ENCODE assay signal across 11 mouse cellular contexts in genomic region chr17:31286492-31286891, GRCm38 (mm10). TPM values are rescaled to one million over a fixed set of nuclear protein-coding genes. Genes with fewer than 3 reads are reported as not detected.
DNase-seq lines count a peak whose midpoint lies in the region; ATAC-seq and TF ChIP-seq lines count a peak whose summit lies in the region.
"Had no signal": no experiment of that assay in that cellular context is flagged by ENCODE, and none has a peak within 500 bp of the region (broad histone marks: within the 10 kb centered on the region; RNA-seq: fewer than 3 reads in every experiment).

TSS of gene Slc37a1 (plus strand) at chr17:31286792.

- TF ChIP-seq CTCF in midbrain, postnatal 0 days (IDR thresholded peaks at IDR 0.05), result no peak
- TF ChIP-seq CTCF in small intestine, adult 2 months (IDR thresholded peaks at IDR 0.05; ENCODE audit: extremely low read depth, insufficient read length, insufficient replicate concordance, low read depth, low read length), result no peak

- DNase-seq in frontal cortex, adult 2 months (ENCODE audit: extremely low spot score in 1 of 2, low spot score in 1 of 2), result no peak
- DNase-seq in midbrain, embryonic 14.5 days, result no peak
- DNase-seq in midbrain, postnatal 0 days (ENCODE audit: low spot score), result no peak
- DNase-seq in heart, postnatal 4 days, result no peak
- DNase-seq in ovary, postnatal 14 days (ENCODE audit: low spot score), result no peak
- no peak for DNase-seq in cerebellum, postnatal 10 days
- DNase-seq: adrenal gland, postnatal 36 days; kidney, adult 8-10 months; lung, embryonic 14.5 days had no signal

- H3K27ac ChIP-seq in midbrain, embryonic 14.5 days (replicated peaks; ENCODE audit: low read depth, low read length), result no peak within 1 kb of the TSS
- no peak within 1 kb of the TSS for H3K27ac ChIP-seq in midbrain, postnatal 0 days (ENCODE audit: low read depth, low read length)
- H3K27ac ChIP-seq in small intestine, adult 2 months (ENCODE audit: insufficient read depth, low read depth, low read length), result no peak within 1 kb of the TSS

- no peak for ATAC-seq in frontal cortex, adult (ENCODE audit: low TSS enrichment)
- ATAC-seq in midbrain, embryonic 14.5 days (ENCODE audit: low FRiP score, low TSS enrichment), result no peak
- no peak for ATAC-seq in midbrain, postnatal 0 days (ENCODE audit: low FRiP score)

- H3K4me3 ChIP-seq in midbrain, embryonic 14.5 days (replicated peaks; ENCODE audit: low read depth, low read length), result no peak within 1 kb of the TSS
- no peak within 1 kb of the TSS for H3K4me3 ChIP-seq in midbrain, postnatal 0 days (ENCODE audit: low read depth, low read length)
- H3K4me3 ChIP-seq in small intestine, adult 2 months (ENCODE audit: low read depth, low read length), result no peak within 1 kb of the TSS

- WGBS in midbrain, embryonic 14.5 days, result 95% methylated on average over 1 of the region's 1 CpGs
- WGBS in midbrain, postnatal 0 days, result 100% methylated on average over 1 of the region's 1 CpGs
- WGBS in small intestine, adult 2 months, result 94% methylated on average over 1 of the region's 1 CpGs

- no peak within 1 kb of the TSS for H3K4me2 ChIP-seq in midbrain, embryonic 14.5 days (ENCODE audit: low read length)
- no peak within 1 kb of the TSS for H3K4me2 ChIP-seq in midbrain, postnatal 0 days (ENCODE audit: low read depth, low read length, poor library complexity, severe bottlenecking)
- H3K4me2 ChIP-seq: lung, embryonic 14.5 days had no signal

- H3K27me3 ChIP-seq in midbrain, embryonic 14.5 days (ENCODE audit: control insufficient read depth, insufficient read depth, low read length), result no peaks in the 10 kb centered on the region; the same call in 1 of the 2 replicates
- no peaks in the 10 kb centered on the region for H3K27me3 ChIP-seq in midbrain, postnatal 0 days (ENCODE audit: insufficient read depth, low read length)
- no peaks in the 10 kb centered on the region for H3K27me3 ChIP-seq in small intestine, adult 2 months (ENCODE audit: control insufficient read depth, insufficient read depth, low read length)

- 0 out of 2 replicates have a peak, but pooled peaks cover 4% of the 10 kb centered on the region for H3K4me1 ChIP-seq in midbrain, embryonic 14.5 days (ENCODE audit: control insufficient read depth, insufficient read depth, low read length)
- 0 out of 2 replicates have a peak, but pooled peaks cover 2% of the 10 kb centered on the region for H3K4me1 ChIP-seq in midbrain, postnatal 0 days (ENCODE audit: insufficient read depth, low read length)
- H3K4me1 ChIP-seq in small intestine, adult 2 months (ENCODE audit: control insufficient read depth, insufficient read depth, insufficient read length, low read length), result peaks cover 2% of the 10 kb centered on the region; the same call in 1 of the 2 replicates

- H3K9me3 ChIP-seq in midbrain, embryonic 14.5 days (ENCODE audit: control insufficient read depth, low read length), result no peaks in the 10 kb centered on the region
- H3K9me3 ChIP-seq in midbrain, postnatal 0 days (ENCODE audit: low read length), result no peaks in the 10 kb centered on the region

- H3K9ac ChIP-seq in midbrain, embryonic 14.5 days (replicated peaks; ENCODE audit: low read length), result no peak within 1 kb of the TSS
- no peak within 1 kb of the TSS for H3K9ac ChIP-seq in midbrain, postnatal 0 days (replicated peaks; ENCODE audit: low read length, poor library complexity, severe bottlenecking)
- H3K9ac ChIP-seq: lung, embryonic 14.5 days had no signal

- no peaks in the 10 kb centered on the region for H3K36me3 ChIP-seq in midbrain, embryonic 14.5 days (ENCODE audit: control insufficient read depth, insufficient read depth, low read length)
- no peaks in the 10 kb centered on the region for H3K36me3 ChIP-seq in midbrain, postnatal 0 days (ENCODE audit: insufficient read depth, low read length)
- no peaks in the 10 kb centered on the region for H3K36me3 ChIP-seq in small intestine, adult 2 months (ENCODE audit: control insufficient read depth, insufficient read depth, low read length)

- no peak for TF ChIP-seq POLR2A in small intestine, adult 2 months (IDR thresholded peaks at IDR 0.05; ENCODE audit: low read depth, low read length)

RNA-seq across cellular contexts. Expression of gene Slc37a1, which starts in this region (rescaled TPM):
- 13.3 and 13.6 TPM in 2 replicates for polyA plus RNA-seq in frontal cortex, adult 2 months (2012; rRNA removed)
- 12.0 and 12.8 TPM in 2 replicates for polyA plus RNA-seq in midbrain, embryonic 14.5 days (2014; fragmentation: Nextera tagmentation; extraction: Ambion mirVana)
- total RNA-seq in midbrain, postnatal 0 days (2014; rRNA removed), result 11.0 and 12.7 TPM in 2 replicates
- 6.9 and 7.6 TPM in 2 replicates for polyA plus RNA-seq in midbrain, postnatal 0 days (2015; fragmentation: Nextera tagmentation; extraction: Ambion mirVana)
- total RNA-seq in heart, postnatal 4 days (2021), result 10 to 100 TPM; 10.8 to 11.6 TPM
- polyA plus RNA-seq in small intestine, adult 2 months (2012; rRNA removed), result 68.2 and 145 TPM in 2 replicates
